Mouse (Mus musculus) heart, postnatal 0 days (tissue): ENCODE measurements around the gene Gm13279. TPM values are rescaled to one million over a fixed set of nuclear protein-coding genes. Genes with fewer than 3 reads are reported as not detected.
"Not testable (repeated sequence)": the region's sequence is repeated elsewhere in the genome, so short reads cannot be mapped to it uniquely, and the experiment has no call there.

Experiments
- ATAC-seq: fragments of 200-750 bp; cut with Nextera tagmentation; 2 replicates; pipeline ENCODE4 v1.8.0; 2017; ENCODE audit warnings: low read depth, moderate number of reproducible peaks, moderate library complexity; ENCODE audit not compliant: insufficient read depth
- DNase-seq: peaks from one replicate; pipeline ENCODE4 v3.0.0-alpha.2; 2016; ENCODE audit warnings: low spot score
- H3K27ac ChIP-seq: fragments of 300-500 bp; sonication (generic); 2 replicates; pipeline ENCODE4 v1.5.1; 2014; ENCODE audit warnings: low read depth, mild to moderate bottlenecking
- H3K27me3 ChIP-seq: fragments of 300-500 bp; sonication (generic); 2 replicates; pipeline ENCODE4 v1.6.1; 2014; ENCODE audit warnings: low read length, mixed read lengths; ENCODE audit not compliant: control insufficient read depth, insufficient read depth
- H3K36me3 ChIP-seq: fragments of 300-500 bp; sonication (generic); replicated peaks from 2 replicates; pipeline ENCODE4 v1.6.1; 2014; ENCODE audit warnings: low read length, mixed read lengths; ENCODE audit not compliant: control insufficient read depth, insufficient read depth
- H3K4me1 ChIP-seq: fragments of 300-500 bp; sonication (generic); 2 replicates; pipeline ENCODE4 v1.6.1; 2014; ENCODE audit warnings: antibody characterized with exemption; ENCODE audit not compliant: control insufficient read depth, insufficient read depth
- H3K4me2 ChIP-seq: fragments of 300-500 bp; sonication (generic); 2 replicates; pipeline ENCODE4 v1.6.1; 2014; ENCODE audit warnings: low read depth, mild to moderate bottlenecking, low read length, moderate library complexity
- H3K4me3 ChIP-seq: fragments of 300-500 bp; sonication (generic); 2 replicates; pipeline ENCODE4 v1.5.1; 2014; ENCODE audit warnings: low read depth, low read length
- H3K9ac ChIP-seq: fragments of 300-500 bp; sonication (generic); replicated peaks from 2 replicates; pipeline ENCODE4 v1.6.1; 2014; ENCODE audit warnings: low read depth, low read length, mixed read lengths
- H3K9me3 ChIP-seq: fragments of 300-500 bp; sonication (generic); replicated peaks from 2 replicates; pipeline ENCODE4 v1.6.1; 2016; ENCODE audit warnings: low read length; ENCODE audit not compliant: control insufficient read depth
- CTCF ChIP-seq: IDR thresholded peaks from 2 replicates; pipeline ENCODE4 v1.5.1; 2016; ENCODE audit warnings: antibody characterized with exemption, control low read depth, low read depth
- WGBS: fragments of 180-500 bp; shearing (Covaris S2); extraction: QIAGEN DNeasy Blood & Tissue Kit; methylation state at CpG from one replicate; pipeline ENCODE4 v1.1.7; 2014; 5-methylcytosine and 5-hydroxymethylcytosine counted together
- polyA plus RNA-seq: library from polyadenylated mRNA; unstranded; fragments of >200 nt; fragmentation: Nextera tagmentation; extraction: Ambion mirVana; gene quantifications from 2 replicates; pipeline ENCODE4 v1.2.1, GENCODE M21; 2015
- total RNA-seq: library from RNA; depleted of rRNA; stranded (reverse); fragments of >200 nt; gene quantifications from 2 replicates; pipeline ENCODE4 v1.2.3, GENCODE M21; 2014; ENCODE audit warnings: low replicate concordance

Gm13279 gene
- total and polyA plus RNA-seq, 2 experiments from 2014 or later, result not detected

- ATAC-seq, H3K27me3 ChIP-seq, H3K9ac ChIP-seq, H3K4me1 ChIP-seq, H3K36me3 ChIP-seq, H3K9me3 ChIP-seq, DNase-seq: not testable (repeated sequence)
- Histone ChIP-seq H3K27ac (peak within 1 kb of the TSS; percentile 82), H3K4me3 (peak within 1 kb of the TSS; percentile 28; the same call in 1 of the 2 replicates), H3K4me2 (peak within 1 kb of the TSS; percentile 47)
- WGBS, result 9% methylated on average over 3 of the region's 7 CpGs
Measured at GRCm38 (mm10) chr4:88781831-88782230, 15.4 kb upstream of the Gm13279 start, which contains the start of gene Ifnz. Gene Ifnz, plus strand, starts transcription at chr4:88782131.

- DNase-seq, ATAC-seq, H3K9me3 ChIP-seq, H3K27me3 ChIP-seq, H3K4me1 ChIP-seq, H3K9ac ChIP-seq, H3K36me3 ChIP-seq: not testable (repeated sequence)
- Histone ChIP-seq H3K4me2 (peak overlapping the region; percentile 47), H3K4me3 (peak overlapping the region; percentile 28; the same call in 1 of the 2 replicates), H3K27ac (peak overlapping the region; percentile 82)
- 0% methylated on average over 5 of the region's 31 CpGs for WGBS
Measured at GRCm38 (mm10) chr4:88782335-88782734, 14.9 kb upstream of the Gm13279 start.

GRCm38 (mm10) chr4:88785409-88785808 is 11.8 kb upstream of the Gm13279 start, which contains the start of gene Gm13276:
Gene Gm13276, plus strand, starts transcription at chr4:88785709.
- WGBS, result no CpG with 5 or more reads among the region's 27 CpGs
- not testable (repeated sequence) for H3K27ac ChIP-seq, ATAC-seq

DNA sequence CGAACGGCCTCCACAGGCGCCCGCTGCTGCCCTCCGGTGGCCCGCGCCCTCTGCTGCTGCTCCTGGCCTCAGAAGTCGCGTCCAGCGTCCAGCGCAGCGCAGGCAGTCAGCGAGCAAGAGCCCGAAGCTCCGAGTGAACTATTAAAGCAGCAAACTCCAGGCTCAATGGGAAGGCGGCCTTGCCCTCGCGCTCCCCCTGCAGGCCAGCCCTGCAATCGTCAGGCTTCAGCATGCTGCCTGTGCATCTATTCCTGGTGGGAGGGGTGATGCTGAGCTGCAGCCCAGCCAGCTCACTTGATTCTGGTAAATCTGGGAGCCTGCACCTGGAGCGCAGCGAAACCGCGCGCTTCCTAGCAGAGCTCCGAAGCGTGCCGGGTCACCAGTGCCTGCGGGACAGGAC is 8.8 kb upstream of the Gm13279 start, which contains the start of gene Gm13277:
Gm13277 (plus strand) TSS at position 231 of the 400 bp plus-strand sequence.
- TF ChIP-seq CTCF, result peak; percentile 57
- ATAC-seq, H3K4me3 ChIP-seq, H3K27ac ChIP-seq, H3K36me3 ChIP-seq, H3K27me3 ChIP-seq, H3K9ac ChIP-seq, H3K4me2 ChIP-seq, H3K9me3 ChIP-seq, H3K4me1 ChIP-seq, DNase-seq: not testable (repeated sequence)
- 0% methylated on average over 2 of the region's 28 CpGs for WGBS

More at GRCm38 (mm10) chr4:88785409-88785808, 11.8 kb upstream of the Gm13279 start, which contains the start of gene Gm13276:
- H3K9me3 ChIP-seq, H3K27me3 ChIP-seq, H3K9ac ChIP-seq, H3K4me3 ChIP-seq, H3K36me3 ChIP-seq, DNase-seq, H3K4me2 ChIP-seq, H3K4me1 ChIP-seq: not testable (repeated sequence)

DNA sequence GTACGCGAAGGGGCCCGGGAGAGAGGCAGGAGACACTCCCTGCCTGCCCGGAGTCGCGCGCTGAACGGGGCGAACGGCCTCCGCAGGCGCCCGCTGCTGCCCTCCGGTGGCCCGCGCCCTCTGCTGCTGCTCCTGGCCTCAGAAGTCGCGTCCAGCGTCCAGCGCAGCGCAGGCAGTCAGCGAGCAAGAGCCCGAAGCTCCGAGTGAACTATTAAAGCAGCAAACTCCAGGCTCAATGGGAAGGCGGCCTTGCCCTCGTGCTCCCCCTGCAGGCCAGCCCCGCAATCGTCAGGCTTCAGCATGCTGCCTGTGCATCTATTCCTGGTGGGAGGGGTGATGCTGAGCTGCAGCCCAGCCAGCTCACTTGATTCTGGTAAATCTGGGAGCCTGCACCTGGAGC is 5.9 kb upstream of the Gm13279 start, which contains the start of gene Gm13278:
Gm13278 (plus strand) TSS at position 301 of the 400 bp plus-strand sequence.
- WGBS, result no CpG with 5 or more reads among the region's 28 CpGs
- H3K27me3 ChIP-seq, H3K36me3 ChIP-seq, H3K4me2 ChIP-seq, H3K9ac ChIP-seq, H3K4me1 ChIP-seq, ATAC-seq, H3K4me3 ChIP-seq, H3K9me3 ChIP-seq, H3K27ac ChIP-seq, DNase-seq: not testable (repeated sequence)

DNA sequence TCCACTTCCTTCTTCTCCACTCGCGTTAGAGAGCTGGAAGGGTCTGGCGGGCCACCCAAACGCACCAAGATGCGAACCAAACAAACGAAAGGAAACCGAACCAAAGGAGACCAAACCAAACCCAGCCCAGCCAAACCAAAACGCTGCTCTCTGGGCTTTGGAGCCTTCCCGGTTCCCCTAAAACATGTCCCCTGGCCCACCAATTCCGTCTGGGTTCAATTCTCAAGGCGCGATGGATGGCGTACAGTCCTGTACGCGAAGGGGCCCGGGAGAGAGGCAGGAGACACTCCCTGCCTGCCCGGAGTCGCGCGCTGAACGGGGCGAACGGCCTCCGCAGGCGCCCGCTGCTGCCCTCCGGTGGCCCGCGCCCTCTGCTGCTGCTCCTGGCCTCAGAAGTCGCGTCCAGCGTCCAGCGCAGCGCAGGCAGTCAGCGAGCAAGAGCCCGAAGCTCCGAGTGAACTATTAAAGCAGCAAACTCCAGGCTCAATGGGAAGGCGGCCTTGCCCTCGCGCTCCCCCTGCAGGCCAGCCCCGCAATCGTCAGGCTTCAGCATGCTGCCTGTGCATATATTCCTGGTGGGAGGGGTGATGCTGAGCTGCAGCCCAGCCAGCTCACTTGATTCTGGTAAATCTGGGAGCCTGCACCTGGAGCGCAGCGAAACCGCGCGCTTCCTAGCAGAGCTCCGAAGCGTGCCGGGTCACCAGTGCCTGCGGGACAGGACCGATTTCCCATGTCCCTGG is 3.1 kb upstream of the Gm13279 start, which contains the start of gene Gm13275:
Gm13275 (plus strand) TSS at position 552 of the 740 bp plus-strand sequence.
- H3K4me2 ChIP-seq, H3K27me3 ChIP-seq, H3K9ac ChIP-seq, H3K9me3 ChIP-seq, H3K27ac ChIP-seq, DNase-seq, H3K4me3 ChIP-seq, ATAC-seq, H3K4me1 ChIP-seq, H3K36me3 ChIP-seq: not testable (repeated sequence)
- 0% methylated on average over 7 of the region's 52 CpGs for WGBS
- peak; percentile 34; the same call in 1 of the 2 replicates for TF ChIP-seq CTCF

GRCm38 (mm10) chr4:88799365-88799764 is 2.2 kb downstream of the Gm13279 start, which contains the start of gene Gm13285:
Gene Gm13285, plus strand, starts transcription at chr4:88799665.
- H3K4me2 ChIP-seq, H3K9ac ChIP-seq, H3K4me3 ChIP-seq, H3K36me3 ChIP-seq, ATAC-seq, H3K9me3 ChIP-seq, H3K4me1 ChIP-seq, H3K27me3 ChIP-seq, DNase-seq, H3K27ac ChIP-seq: not testable (repeated sequence)
- WGBS, result 6% methylated on average over 2 of the region's 7 CpGs

GRCm38 (mm10) chr4:88802954-88803353 is 5.8 kb downstream of the Gm13279 start, which contains the start of gene Gm13287:
Gene Gm13287, plus strand, starts transcription at chr4:88803254.
- not testable (repeated sequence) for H3K4me3 ChIP-seq, H3K4me1 ChIP-seq, H3K27me3 ChIP-seq, H3K4me2 ChIP-seq, DNase-seq, ATAC-seq, H3K9ac ChIP-seq, H3K27ac ChIP-seq, H3K36me3 ChIP-seq, H3K9me3 ChIP-seq
- WGBS, result no CpG with 5 or more reads among the region's 29 CpGs
